Mouse (Mus musculus): ENCODE measurements around the gene Bid. TPM values are rescaled to one million over a fixed set of nuclear protein-coding genes. Genes with fewer than 3 reads are reported as not detected.
"Not testable (repeated sequence)": the region's sequence is repeated elsewhere in the genome, so short reads cannot be mapped to it uniquely, and the experiment has no call there.

Bid gene
- polyA plus RNA-seq, 1 experiment from 2014 or later, result 58.5 TPM

DNA sequence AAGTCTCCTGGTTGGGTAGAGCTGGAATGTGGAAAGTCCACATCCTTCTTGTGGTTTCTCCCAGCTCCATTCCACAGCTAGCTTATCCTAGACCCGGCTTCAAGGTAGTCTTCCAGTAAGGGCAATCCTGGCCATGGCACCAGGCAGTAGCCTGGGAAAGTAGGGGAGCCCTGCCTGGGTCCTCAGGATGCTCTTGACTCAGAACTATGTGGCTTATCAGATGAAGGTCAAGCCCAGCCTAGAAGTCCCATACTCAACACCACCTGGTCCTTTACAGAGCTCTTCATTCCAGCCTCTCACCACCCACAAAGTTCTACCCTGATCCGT, 1.0 kb downstream of the Bid start:
- TF ChIP-seq CTCF (IDR thresholded peaks at IDR 0.05), result no peak
- in situ Hi-C loops (cut with MboI; ENCODE audit: low pct_unique_long_range_greater_than_20kb), result no loop called here
- no peaks in the 10 kb centered on the region for H3K27me3 ChIP-seq
- DNase-seq (ENCODE audit: low read depth, low spot score) (no peak), ATAC-seq (peak; percentile 56)
- POLR2A ChIA-PET, result interaction anchor here (1.3 kb wide), 1 partner anchor 12 kb away, joined by 5 read pairs; no protein-coding TSS in a partner anchor
- CTCF ChIA-PET, result interaction anchor here (1.0 to 1.9 kb wide), 6 partner anchors 9 to 263 kb away, joined by 3 to 8 read pairs (median 4); no protein-coding TSS in a partner anchor

- POLR2A ChIA-PET, result interaction anchor here (0.6 kb wide), 1 partner anchor 131 kb away, joined by 3 read pairs; no protein-coding TSS in a partner anchor
- DNase-seq (ENCODE audit: low read depth, low spot score), result no peak
Measured at GRCm38 (mm10) chr6:120914911-120915648, 1.6 kb downstream of the Bid start.

GRCm38 (mm10) chr6:120914533-120914910, 2.1 kb downstream of the Bid start:
- ChIA-PET POLR2A (interaction anchor here (0.6 kb wide), 1 partner anchor 131 kb away, joined by 3 read pairs; no protein-coding TSS in a partner anchor), CTCF (interaction anchor here (1.1 to 1.9 kb wide), 4 partner anchors 8 to 264 kb away, joined by 3 to 5 read pairs (median 3); no protein-coding TSS in a partner anchor)
- no peaks in the 10 kb centered on the region for H3K27me3 ChIP-seq
- no peak for TF ChIP-seq CTCF (IDR thresholded peaks at IDR 0.05)
- ATAC-seq (no peak), DNase-seq (ENCODE audit: low read depth, low spot score) (no peak)
- in situ Hi-C loops (cut with MboI; ENCODE audit: low pct_unique_long_range_greater_than_20kb), result no loop called here

More at GRCm38 (mm10) chr6:120914911-120915648, 1.6 kb downstream of the Bid start:
- no peaks in the 10 kb centered on the region for H3K27me3 ChIP-seq
- ATAC-seq, result peak; percentile 41
- in situ Hi-C loops (cut with MboI; ENCODE audit: low pct_unique_long_range_greater_than_20kb), result no loop called here
- no peak for TF ChIP-seq CTCF (IDR thresholded peaks at IDR 0.05)
- CTCF ChIA-PET, result interaction anchor here (1.0 to 1.9 kb wide), 6 partner anchors 9 to 263 kb away, joined by 3 to 8 read pairs (median 4); no protein-coding TSS in a partner anchor

GRCm38 (mm10) chr6:120913783-120914182, 2.9 kb downstream of the Bid start:
- no peak for ATAC-seq
- ChIA-PET POLR2A (no interaction called here), CTCF (no interaction called here)
- H3K27me3 ChIP-seq, result no peaks in the 10 kb centered on the region
- no peak for DNase-seq (ENCODE audit: low read depth, low spot score)
- in situ Hi-C loops (cut with MboI; ENCODE audit: low pct_unique_long_range_greater_than_20kb), result no loop called here
- no peak for TF ChIP-seq CTCF (IDR thresholded peaks at IDR 0.05)

- POLR2A ChIA-PET, result no interaction called here
- DNase-seq (ENCODE audit: low read depth, low spot score) (no peak), ATAC-seq (no peak)
- no peaks in the 10 kb centered on the region for H3K27me3 ChIP-seq
- CTCF ChIA-PET, result no interaction called here
- TF ChIP-seq CTCF (IDR thresholded peaks at IDR 0.05), result no peak
- in situ Hi-C loops (cut with MboI; ENCODE audit: low pct_unique_long_range_greater_than_20kb), result no loop called here
Measured at GRCm38 (mm10) chr6:120912931-120913330, 3.7 kb downstream of the Bid start.

GRCm38 (mm10) chr6:120911213-120912007, 5.2 kb downstream of the Bid start:
- CTCF ChIA-PET, result interaction anchor here (1.3 to 1.4 kb wide), 2 partner anchors 9 to 13 kb away, joined by 3 to 6 read pairs; no protein-coding TSS in a partner anchor
- in situ Hi-C loops (cut with MboI; ENCODE audit: low pct_unique_long_range_greater_than_20kb), result no loop called here
- TF ChIP-seq CTCF (IDR thresholded peaks at IDR 0.05), result no peak
- no peak for DNase-seq (ENCODE audit: low read depth, low spot score)
- POLR2A ChIA-PET, result no interaction called here
- no peaks in the 10 kb centered on the region for H3K27me3 ChIP-seq
- ATAC-seq, result no peak

- CTCF ChIA-PET, result no interaction called here
- POLR2A ChIA-PET, result no interaction called here
- no peak for ATAC-seq
- TF ChIP-seq CTCF (IDR thresholded peaks at IDR 0.05), result no peak
- in situ Hi-C loops (cut with MboI; ENCODE audit: low pct_unique_long_range_greater_than_20kb), result no loop called here
- DNase-seq (ENCODE audit: low read depth, low spot score), result no peak
- no peaks in the 10 kb centered on the region for H3K27me3 ChIP-seq
Measured at GRCm38 (mm10) chr6:120909501-120909900, 7.2 kb downstream of the Bid start.

- CTCF ChIA-PET; DNase-seq (ENCODE audit: low read depth, low spot score); H3K27me3 ChIP-seq; in situ Hi-C loops (cut with MboI; ENCODE audit: low pct_unique_long_range_greater_than_20kb); ATAC-seq; POLR2A ChIA-PET: not testable (repeated sequence)
Measured at GRCm38 (mm10) chr6:120907876-120908597, 8.6 kb downstream of the Bid start.

- POLR2A ChIA-PET, result interaction anchor here (0.7 to 1.2 kb wide), 2 partner anchors 19 to 47 kb away, joined by 4 to 7 read pairs; no protein-coding TSS in a partner anchor
- TF ChIP-seq CTCF (IDR thresholded peaks at IDR 0.05), result no peak
- no peak for DNase-seq (ENCODE audit: low read depth, low spot score)
- CTCF ChIA-PET, result interaction anchor here (1.1 kb wide), 1 partner anchor 9 kb away, joined by 3 read pairs; no protein-coding TSS in a partner anchor
- H3K27me3 ChIP-seq, result no peaks in the 10 kb centered on the region
- ATAC-seq, result no peak
- in situ Hi-C loops (cut with MboI; ENCODE audit: low pct_unique_long_range_greater_than_20kb), result no loop called here
Measured at GRCm38 (mm10) chr6:120906521-120906920, 10.1 kb downstream of the Bid start.

- ChIA-PET POLR2A (no interaction called here), CTCF (interaction anchor here (2.0 to 2.4 kb wide), 2 partner anchors 11 to 14 kb away, joined by 8 read pairs; no protein-coding TSS in a partner anchor)
- no peak for DNase-seq (ENCODE audit: low read depth, low spot score)
- no peaks in the 10 kb centered on the region for H3K27me3 ChIP-seq
- in situ Hi-C loops (cut with MboI; ENCODE audit: low pct_unique_long_range_greater_than_20kb), result no loop called here
- ATAC-seq, result no peak
- TF ChIP-seq CTCF (IDR thresholded peaks at IDR 0.05), result no peak
Measured at GRCm38 (mm10) chr6:120905111-120905510, 11.5 kb downstream of the Bid start.
